Mouse (Mus musculus) forebrain, embryonic 12.5 days (tissue): ENCODE data around the gene Wt1. TPM values are rescaled to one million over a fixed set of nuclear protein-coding genes. Genes with fewer than 3 reads are reported as not detected.
A peak's percentile ranks its signal among the peaks of the same experiment; 100 is the strongest.

ENCODE experiments used
- ATAC-seq: fragments of 200-750 bp; cut with Nextera tagmentation; 2 replicates; pipeline ENCODE4 v1.8.0; 2017; ENCODE audit warnings: moderate TSS enrichment; ENCODE audit not compliant: low FRiP score
- H3K27ac ChIP-seq: fragments of 300-500 bp; sonication (generic); 2 replicates; pipeline ENCODE4 v1.5.1; 2016; ENCODE audit warnings: mild to moderate bottlenecking
- H3K27me3 ChIP-seq: fragments of 300-500 bp; sonication (generic); 2 replicates; pipeline ENCODE4 v1.6.1; 2016; ENCODE audit warnings: mild to moderate bottlenecking
- H3K36me3 ChIP-seq: fragments of 300-500 bp; sonication (generic); replicated peaks from 2 replicates; pipeline ENCODE4 v1.6.1; 2016; ENCODE audit warnings: mild to moderate bottlenecking
- H3K4me1 ChIP-seq: fragments of 300-500 bp; sonication (generic); 2 replicates; pipeline ENCODE4 v1.6.1; 2016
- H3K4me2 ChIP-seq: fragments of 300-500 bp; sonication (generic); 2 replicates; pipeline ENCODE4 v1.6.1; 2016; ENCODE audit warnings: mild to moderate bottlenecking, moderate library complexity
- H3K4me3 ChIP-seq: fragments of 300-500 bp; sonication (generic); replicated peaks from 2 replicates; pipeline ENCODE4 v1.5.1; 2016; ENCODE audit warnings: mild to moderate bottlenecking
- H3K9ac ChIP-seq: fragments of 300-500 bp; sonication (generic); 2 replicates; pipeline ENCODE4 v1.6.1; 2016; ENCODE audit warnings: mild to moderate bottlenecking
- H3K9me3 ChIP-seq: fragments of 300-500 bp; sonication (generic); 2 replicates; pipeline ENCODE4 v1.6.1; 2016
- WGBS: fragments of 180-500 bp; shearing (Covaris S2); methylation state at CpG from one replicate; pipeline ENCODE4 v1.1.7; 2016; 5-methylcytosine and 5-hydroxymethylcytosine counted together
- polyA plus RNA-seq: library from polyadenylated mRNA; unstranded; fragments of >200 nt; fragmentation: Nextera tagmentation; extraction: Ambion mirVana; gene quantifications from 2 replicates; pipeline ENCODE4 v1.2.1, GENCODE M21; 2016

Gene Wt1
- polyA plus RNA-seq, 1 experiment from 2014 or later, result not detected

- Histone ChIP-seq H3K4me3 (peak overlapping the region; percentile 31), H3K9me3 (no peaks in the 10 kb centered on the region), H3K4me2 (peak overlapping the region; percentile 45; the same call in 1 of the 2 replicates), H3K9ac (no peak overlapping the region), H3K4me1 (peaks cover 22% of the 10 kb centered on the region), H3K27me3 (peaks cover 100% of the 10 kb centered on the region), H3K36me3 (no peaks in the 10 kb centered on the region), H3K27ac (no peak overlapping the region)
- ATAC-seq, result no peak
- under 1% methylated on average over 52 of the region's 52 CpGs for WGBS
Measured at GRCm38 (mm10) chr2:105127531-105128480, 1.5 kb downstream of the Wt1 start.

GRCm38 (mm10) chr2:105128564-105128963 lies 2.2 kb downstream of the Wt1 start:
- ATAC-seq, result no peak
- peaks cover 18% of the 10 kb centered on the region for H3K4me1 ChIP-seq
- H3K9me3 ChIP-seq, result no peaks in the 10 kb centered on the region
- no peak overlapping the region for H3K27ac ChIP-seq
- no peak overlapping the region for H3K9ac ChIP-seq
- H3K27me3 ChIP-seq, result peaks cover 100% of the 10 kb centered on the region
- WGBS, result 2% methylated on average over 12 of the region's 12 CpGs
- H3K4me2 ChIP-seq, result no peak overlapping the region
- no peak overlapping the region for H3K4me3 ChIP-seq
- no peaks in the 10 kb centered on the region for H3K36me3 ChIP-seq

GRCm38 (mm10) chr2:105130351-105131060 lies 4.2 kb downstream of the Wt1 start:
- under 1% methylated on average over 32 of the region's 32 CpGs for WGBS
- Histone ChIP-seq H3K27ac (no peak overlapping the region), H3K27me3 (peaks cover 100% of the 10 kb centered on the region), H3K36me3 (no peaks in the 10 kb centered on the region), H3K9ac (no peak overlapping the region), H3K4me3 (peak overlapping the region; percentile 14), H3K4me2 (no peak overlapping the region), H3K4me1 (peaks cover 18% of the 10 kb centered on the region), H3K9me3 (no peaks in the 10 kb centered on the region)
- ATAC-seq, result no peak

- H3K4me3 ChIP-seq, result 0 out of 2 replicates have a peak overlapping the region, but pooled peaks have one; percentile 14
- no peaks in the 10 kb centered on the region for H3K9me3 ChIP-seq
- H3K4me1 ChIP-seq, result peaks cover 17% of the 10 kb centered on the region
- H3K27ac ChIP-seq, result no peak overlapping the region
- no peak overlapping the region for H3K4me2 ChIP-seq
- no peak overlapping the region for H3K9ac ChIP-seq
- H3K36me3 ChIP-seq, result no peaks in the 10 kb centered on the region
- WGBS, result 3% methylated on average over 12 of the region's 12 CpGs
- ATAC-seq, result no peak
- peaks cover 100% of the 10 kb centered on the region for H3K27me3 ChIP-seq
Measured at GRCm38 (mm10) chr2:105131061-105131810, 4.9 kb downstream of the Wt1 start.

- Histone ChIP-seq H3K4me1 (peaks cover 12% of the 10 kb centered on the region), H3K4me3 (no peak overlapping the region), H3K36me3 (no peaks in the 10 kb centered on the region), H3K4me2 (no peak overlapping the region), H3K27ac (no peak overlapping the region), H3K9me3 (no peaks in the 10 kb centered on the region), H3K9ac (no peak overlapping the region), H3K27me3 (peaks cover 100% of the 10 kb centered on the region)
- no peak for ATAC-seq
- WGBS, result 8% methylated on average over 2 of the region's 2 CpGs
Measured at GRCm38 (mm10) chr2:105131811-105132100, 5.4 kb downstream of the Wt1 start.

GRCm38 (mm10) chr2:105132300-105132699 lies 6.0 kb downstream of the Wt1 start:
- no peak overlapping the region for H3K27ac ChIP-seq
- no peak overlapping the region for H3K4me3 ChIP-seq
- no peak overlapping the region for H3K4me2 ChIP-seq
- peaks cover 7% of the 10 kb centered on the region for H3K4me1 ChIP-seq
- peaks cover 100% of the 10 kb centered on the region for H3K27me3 ChIP-seq
- no peaks in the 10 kb centered on the region for H3K36me3 ChIP-seq
- H3K9me3 ChIP-seq, result no peaks in the 10 kb centered on the region
- WGBS, result 0% methylated on average over 17 of the region's 17 CpGs
- no peak overlapping the region for H3K9ac ChIP-seq
- no peak for ATAC-seq

- ATAC-seq, result no peak
- peaks cover 5% of the 10 kb centered on the region; the same call in 1 of the 2 replicates for H3K4me1 ChIP-seq
- H3K9ac ChIP-seq, result no peak overlapping the region
- H3K36me3 ChIP-seq, result no peaks in the 10 kb centered on the region
- WGBS, result 1% methylated on average over 43 of the region's 43 CpGs
- H3K9me3 ChIP-seq, result no peaks in the 10 kb centered on the region
- H3K4me3 ChIP-seq, result no peak overlapping the region
- peaks cover 96% of the 10 kb centered on the region for H3K27me3 ChIP-seq
- H3K4me2 ChIP-seq, result no peak overlapping the region
- H3K27ac ChIP-seq, result no peak overlapping the region
Measured at GRCm38 (mm10) chr2:105132933-105133795, 6.8 kb downstream of the Wt1 start.

GRCm38 (mm10) chr2:105134296-105134695 lies 8.0 kb downstream of the Wt1 start:
- no peak overlapping the region for H3K9ac ChIP-seq
- WGBS, result under 1% methylated on average over 19 of the region's 19 CpGs
- ATAC-seq, result no peak
- H3K9me3 ChIP-seq, result no peaks in the 10 kb centered on the region
- H3K27me3 ChIP-seq, result peaks cover 94% of the 10 kb centered on the region
- H3K4me1 ChIP-seq, result peaks cover 5% of the 10 kb centered on the region; the same call in 1 of the 2 replicates
- H3K27ac ChIP-seq, result no peak overlapping the region
- H3K36me3 ChIP-seq, result no peaks in the 10 kb centered on the region
- H3K4me3 ChIP-seq, result no peak overlapping the region
- no peak overlapping the region for H3K4me2 ChIP-seq

GRCm38 (mm10) chr2:105139471-105139870 lies 13.1 kb downstream of the Wt1 start:
- H3K9ac ChIP-seq, result no peak overlapping the region
- H3K27ac ChIP-seq, result no peak overlapping the region
- no peak overlapping the region for H3K4me3 ChIP-seq
- peaks cover 51% of the 10 kb centered on the region for H3K27me3 ChIP-seq
- WGBS, result 83% methylated on average over 7 of the region's 7 CpGs
- H3K4me1 ChIP-seq, result peaks cover 8% of the 10 kb centered on the region; the same call in 1 of the 2 replicates
- ATAC-seq, result no peak
- H3K36me3 ChIP-seq, result no peaks in the 10 kb centered on the region
- H3K9me3 ChIP-seq, result no peaks in the 10 kb centered on the region
- no peak overlapping the region for H3K4me2 ChIP-seq

- Histone ChIP-seq H3K9me3 (no peaks in the 10 kb centered on the region), H3K27ac (no peak overlapping the region), H3K9ac (no peak overlapping the region), H3K4me2 (no peak overlapping the region), H3K4me1 (peaks cover 8% of the 10 kb centered on the region; the same call in 1 of the 2 replicates), H3K36me3 (no peaks in the 10 kb centered on the region), H3K4me3 (no peak overlapping the region), H3K27me3 (peaks cover 32% of the 10 kb centered on the region)
- 32% methylated on average over 7 of the region's 7 CpGs for WGBS
- ATAC-seq, result no peak
Measured at GRCm38 (mm10) chr2:105141371-105141770, 15.0 kb downstream of the Wt1 start.

- Histone ChIP-seq H3K9ac (no peak overlapping the region), H3K4me2 (no peak overlapping the region), H3K27ac (no peak overlapping the region), H3K4me1 (peaks cover 8% of the 10 kb centered on the region; the same call in 1 of the 2 replicates), H3K27me3 (peaks cover 15% of the 10 kb centered on the region), H3K4me3 (no peak overlapping the region), H3K9me3 (no peaks in the 10 kb centered on the region), H3K36me3 (no peaks in the 10 kb centered on the region)
- no peak for ATAC-seq
- 96% methylated on average over 14 of the region's 14 CpGs for WGBS
Measured at GRCm38 (mm10) chr2:105143731-105144130, 17.4 kb downstream of the Wt1 start.
